Mouse (Mus musculus) embryonic fibroblast, embryonic 13.5 days (primary cell): Measurements from ENCODE around the gene Rhox1. TPM values are rescaled to one million over a fixed set of nuclear protein-coding genes. Genes with fewer than 3 reads are reported as not detected.
A peak's percentile ranks its signal among the peaks of the same experiment; 100 is the strongest.
"Not testable (repeated sequence)": the region's sequence is repeated elsewhere in the genome, so short reads cannot be mapped to it uniquely, and the experiment has no call there.

Source experiments
- H3K27ac ChIP-seq: 2 replicates; pipeline ENCODE4 v1.5.1; 2012; ENCODE audit warnings: low read length, control low read depth, inconsistent platforms; ENCODE audit not compliant: insufficient read depth
- H3K4me1 ChIP-seq: 2 replicates; pipeline ENCODE4 v1.6.1; 2011; ENCODE audit warnings: low read length; ENCODE audit not compliant: control insufficient read depth, insufficient read depth
- H3K4me3 ChIP-seq: 2 replicates; pipeline ENCODE4 v1.5.1; 2011; ENCODE audit warnings: mild to moderate bottlenecking, control low read depth, low read length; ENCODE audit not compliant: insufficient read depth
- CTCF ChIP-seq: IDR thresholded peaks from 2 replicates; pipeline ENCODE4 v1.5.1; 2011; ENCODE audit warnings: mild to moderate bottlenecking, control low read depth, low read length, moderate library complexity, borderline replicate concordance; ENCODE audit not compliant: insufficient read depth
- POLR2A ChIP-seq: IDR thresholded peaks from 2 replicates; pipeline ENCODE4 v1.6.1; 2011; ENCODE audit warnings: low read depth, mild to moderate bottlenecking, control low read depth, low read length, moderate library complexity
- polyA plus RNA-seq: library from polyadenylated mRNA; stranded (reverse); fragments of >200 nt; gene quantifications from 2 replicates; pipeline ENCODE4 v1.2.4, GENCODE M21; 2011; ENCODE audit warnings: low read depth; ENCODE audit not compliant: missing spikeins, insufficient read length

Rhox1 gene
- not detected in 2 replicates for polyA plus RNA-seq

DNA sequence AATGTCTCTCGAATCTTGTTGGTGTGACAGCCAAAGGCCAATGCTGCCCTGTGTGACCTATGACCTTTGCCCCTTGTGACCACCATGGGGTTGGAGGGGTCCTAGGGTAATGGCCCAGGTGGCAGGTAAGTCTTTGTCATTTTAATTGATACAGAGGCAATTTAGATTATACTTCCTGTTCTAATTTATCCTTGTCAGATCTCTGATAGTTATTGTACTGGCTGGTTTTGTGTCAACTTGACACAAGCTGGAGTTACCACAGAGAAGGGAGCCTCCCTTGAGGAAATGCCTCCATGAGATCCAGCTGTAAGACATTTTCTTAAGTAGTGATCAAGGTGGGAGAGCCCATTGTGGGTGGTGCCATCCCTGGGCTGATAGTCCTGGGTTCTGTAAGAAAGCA lies at the start of gene Rhox1:
Gene Rhox1, minus strand, starts transcription at position 101 of the 400 bp plus-strand sequence.
- not testable (repeated sequence) for H3K4me1 ChIP-seq, H3K27ac ChIP-seq, H3K4me3 ChIP-seq

DNA sequence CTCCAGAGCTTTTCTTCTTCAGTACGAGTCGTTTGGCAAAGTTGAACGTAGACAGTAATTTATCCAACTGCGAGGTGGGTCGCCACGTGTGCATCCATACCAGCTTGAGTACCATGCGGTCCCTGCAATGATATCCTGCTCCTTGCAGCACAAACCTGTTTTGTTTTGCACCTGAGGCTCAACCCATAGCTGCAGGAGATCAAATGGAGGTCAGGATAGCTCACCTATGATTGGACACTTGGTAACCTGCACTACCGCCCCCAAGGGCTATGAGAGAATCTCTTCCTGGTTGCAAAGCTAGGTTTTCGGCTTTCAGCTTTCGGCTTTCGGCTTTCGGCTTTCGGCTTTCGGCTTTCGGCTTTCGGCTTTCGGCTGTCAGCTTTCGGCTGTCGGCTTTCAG lies 43.0 kb upstream of the Rhox1 start, which contains the start of gene Rhox4a:
Gene Rhox4a, plus strand, starts transcription at position 301 of the 400 bp plus-strand sequence.
- H3K4me3 ChIP-seq, H3K4me1 ChIP-seq, H3K27ac ChIP-seq: not testable (repeated sequence)

DNA sequence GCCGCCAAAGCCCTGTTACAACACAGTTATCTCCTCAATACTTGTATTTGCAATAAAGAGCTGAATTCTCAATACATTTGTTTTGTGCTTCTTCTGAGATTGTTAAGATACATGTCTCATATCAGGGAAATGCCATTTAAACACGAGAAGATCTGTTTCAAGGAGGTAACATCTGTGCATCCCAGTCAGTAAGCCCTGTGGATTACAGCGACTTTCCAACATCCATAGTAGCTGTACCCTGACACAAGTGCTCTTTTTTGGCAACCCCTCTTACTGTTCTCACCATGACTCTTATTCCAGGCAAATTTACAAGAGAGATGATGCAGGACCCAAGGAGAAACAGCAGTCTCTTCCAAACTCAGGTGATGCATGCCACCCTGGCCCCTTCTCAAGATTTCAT lies 27.6 kb upstream of the Rhox1 start, which contains the start of gene Rhox3a:
Gene Rhox3a, plus strand, starts transcription at position 301 of the 400 bp plus-strand sequence.
- not testable (repeated sequence) for H3K4me3 ChIP-seq, H3K4me1 ChIP-seq, H3K27ac ChIP-seq

DNA sequence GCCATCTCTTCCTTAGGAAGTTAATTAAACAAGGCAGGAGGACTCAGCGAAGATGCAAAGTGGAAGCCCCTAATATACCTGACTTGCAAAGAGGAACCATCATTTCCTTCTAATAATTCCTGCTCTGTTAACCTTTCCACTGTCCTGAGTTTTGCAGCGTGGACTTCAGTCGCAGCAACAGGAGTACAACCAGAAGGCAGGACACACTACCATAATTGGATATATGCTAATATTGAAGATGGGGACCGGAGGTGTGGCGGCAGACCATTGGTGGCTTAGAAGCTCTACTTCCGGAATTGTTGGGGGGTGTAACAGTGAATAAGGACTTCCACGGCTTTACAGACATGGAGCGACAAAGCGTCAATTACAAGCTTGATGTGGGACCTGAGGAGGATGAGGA lies 22.6 kb upstream of the Rhox1 start, which contains the start of gene Rhox2a:
Gene Rhox2a, plus strand, starts transcription at position 301 of the 400 bp plus-strand sequence.
- H3K4me3 ChIP-seq, H3K27ac ChIP-seq, H3K4me1 ChIP-seq: not testable (repeated sequence)

DNA sequence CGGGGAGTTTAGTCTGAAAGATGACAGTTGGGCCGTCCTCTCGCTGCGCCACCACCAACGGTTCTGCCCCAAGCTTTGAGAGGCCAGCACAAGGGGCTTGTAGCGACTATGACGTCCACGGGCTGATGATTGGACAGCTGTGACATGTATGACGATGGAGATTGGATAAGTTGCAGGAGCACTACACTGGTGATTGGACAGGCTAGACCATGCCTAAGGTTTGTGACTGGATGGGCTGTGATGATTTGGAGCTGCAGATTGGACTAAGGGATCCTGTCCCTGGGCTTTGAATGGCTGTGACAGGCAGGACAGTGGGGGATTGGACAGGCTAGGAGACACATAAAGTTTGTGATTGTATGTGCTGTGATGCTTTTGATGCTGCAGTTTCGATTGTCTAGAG lies 11.1 kb downstream of the Rhox1 start, which contains the start of gene Gm9:
Gene Gm9, minus strand, starts transcription at position 101 of the 400 bp plus-strand sequence.
- H3K27ac ChIP-seq, result no peak within 1 kb of the TSS
- TF ChIP-seq CTCF (no peak), POLR2A (no peak)
- no peak within 1 kb of the TSS for H3K4me3 ChIP-seq
- H3K4me1 ChIP-seq, result no peaks in the 10 kb centered on the region

DNA sequence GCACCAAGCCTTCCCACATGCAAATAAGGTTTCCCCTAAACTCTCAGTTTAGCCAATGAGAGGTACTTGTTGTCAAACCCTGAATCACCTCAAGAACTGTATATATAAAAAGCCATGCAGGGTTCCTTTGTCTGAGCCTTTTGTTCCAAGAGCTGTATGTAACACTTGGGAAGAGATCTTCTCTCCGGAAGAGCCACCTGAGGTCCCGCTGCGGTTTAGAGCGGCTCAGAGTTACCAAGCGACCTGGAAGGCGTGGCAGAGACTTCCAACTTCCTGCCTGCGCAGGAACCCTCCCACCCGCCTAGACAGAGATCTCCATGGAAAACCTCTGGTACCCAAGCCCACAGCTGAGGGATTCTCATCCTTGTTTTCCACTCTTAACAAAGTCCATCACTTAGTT lies 23.4 kb downstream of the Rhox1 start:
- Histone ChIP-seq H3K4me1 (no peaks in the 10 kb centered on the region), H3K4me3 (no peak overlapping the region), H3K27ac (no peak overlapping the region)
- TF ChIP-seq POLR2A (no peak), CTCF (no peak)

DNA sequence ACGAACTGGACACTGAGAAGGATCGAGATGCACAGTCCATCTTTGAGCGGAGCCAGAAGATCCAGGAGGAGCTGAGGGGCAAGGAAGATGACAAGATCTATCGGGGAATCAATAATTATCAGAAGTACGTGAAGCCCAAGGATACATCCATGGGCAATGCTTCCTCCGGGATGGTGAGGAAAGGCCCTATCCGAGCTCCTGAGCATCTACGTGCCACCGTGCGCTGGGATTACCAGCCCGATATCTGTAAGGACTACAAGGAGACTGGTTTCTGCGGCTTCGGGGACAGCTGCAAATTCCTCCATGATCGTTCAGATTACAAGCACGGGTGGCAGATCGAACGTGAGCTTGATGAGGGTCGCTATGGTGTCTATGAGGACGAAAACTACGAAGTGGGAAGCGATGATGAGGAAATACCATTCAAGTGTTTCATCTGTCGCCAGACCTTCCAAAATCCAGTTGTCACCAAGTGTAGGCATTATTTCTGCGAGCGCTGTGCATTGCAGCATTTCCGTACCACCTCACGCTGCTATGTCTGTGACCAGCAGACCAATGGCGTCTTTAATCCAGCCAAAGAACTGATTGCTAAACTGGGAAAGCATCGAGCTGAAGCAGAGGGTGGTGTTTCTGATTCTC lies 30.2 kb downstream of the Rhox1 start:
- Histone ChIP-seq H3K4me1 (no peaks in the 10 kb centered on the region), H3K27ac (no peak overlapping the region), H3K4me3 (peak overlapping the region; percentile 88)
- no peak for TF ChIP-seq POLR2A
- TF ChIP-seq CTCF, result no peak

DNA sequence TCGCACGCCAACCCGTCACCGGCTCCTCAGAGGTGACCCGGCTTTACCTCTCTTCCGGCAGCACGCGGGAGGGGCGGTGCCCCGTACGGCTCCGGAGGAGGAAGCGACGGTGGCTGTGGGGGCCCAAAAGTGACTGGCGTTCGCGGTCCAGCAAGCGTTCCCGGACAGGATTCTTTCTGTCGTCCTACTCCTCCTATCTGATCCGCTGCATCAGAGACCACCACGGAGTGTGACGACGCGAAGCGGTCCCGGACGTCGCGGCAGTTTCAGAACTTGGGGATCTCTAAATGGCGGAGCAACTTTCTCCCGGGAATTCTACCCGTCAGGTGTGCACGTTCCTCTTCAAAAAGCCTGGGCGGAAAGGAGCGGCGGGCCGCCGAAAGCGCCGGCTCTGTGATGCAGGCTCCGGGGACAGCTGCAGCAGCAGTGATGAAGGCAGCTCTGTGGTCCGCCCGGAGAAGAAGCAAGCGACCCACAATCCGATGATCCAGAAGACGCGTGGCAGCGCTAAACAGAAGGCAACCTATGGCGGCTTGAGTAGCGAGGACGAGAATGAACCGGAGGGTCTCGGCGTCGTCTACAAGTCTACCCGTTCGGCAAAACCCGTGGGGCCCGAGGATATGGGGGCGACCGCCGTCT lies 30.8 kb downstream of the Rhox1 start, which contains the start of the genes Ndufa1 and Rnf113a1:
Gene Ndufa1, minus strand, starts transcription at position 59 of the 639 bp plus-strand sequence.
Gene Rnf113a1, plus strand, starts transcription at position 141 of the 639 bp plus-strand sequence.
- TF ChIP-seq CTCF (no peak), POLR2A (peak; percentile 5; the same call in 1 of the 2 replicates)

DNA sequence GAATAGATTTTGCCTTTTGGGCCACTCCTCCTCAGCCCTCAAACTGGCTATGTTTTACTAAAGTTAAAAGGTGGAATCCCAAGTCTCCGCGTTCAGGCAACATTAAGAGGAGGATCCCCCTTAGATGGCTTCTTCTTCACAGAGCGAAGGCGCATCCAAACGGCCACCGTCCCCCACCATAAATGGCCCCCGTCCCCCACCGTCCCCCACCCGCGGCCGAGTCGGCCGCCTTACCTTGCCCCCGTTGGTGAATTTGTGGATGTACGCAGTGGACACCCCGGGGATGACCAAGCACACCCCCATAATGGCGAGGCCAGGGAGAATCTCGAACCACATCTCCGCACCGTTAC lies 31.3 kb downstream of the Rhox1 start:
- TF ChIP-seq CTCF (no peak), POLR2A (no peak)

More for the DNA sequence above, 30.8 kb downstream of the Rhox1 start, which contains the start of the genes Ndufa1 and Rnf113a1:
- Histone ChIP-seq H3K4me3 (peak within 1 kb of the TSS; percentile 88), H3K27ac (0 out of 2 replicates have a peak within 1 kb of the TSS, but pooled peaks have one; percentile 4), H3K4me1 (no peaks in the 10 kb centered on the region)

DNA sequence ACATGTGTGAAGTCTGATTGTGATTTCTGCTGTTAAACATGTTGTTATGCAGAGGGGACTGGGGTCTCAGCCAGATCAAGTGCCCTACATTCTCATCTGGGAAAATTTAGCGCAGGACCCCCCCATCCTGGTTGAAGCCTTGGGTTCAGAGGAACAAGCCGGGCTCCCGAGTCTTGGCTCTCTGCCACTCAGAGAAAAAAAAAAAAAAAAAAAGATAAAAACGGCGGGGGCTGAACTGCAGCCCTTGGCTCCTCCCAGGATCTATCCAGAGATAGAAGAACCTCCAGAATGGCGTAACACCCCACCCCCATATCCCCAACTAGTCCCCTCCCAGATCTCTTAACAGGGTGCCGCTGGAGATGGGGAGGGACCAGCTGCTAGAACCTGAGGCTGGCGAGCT lies 37.7 kb downstream of the Rhox1 start:
- not testable (repeated sequence) for H3K4me3 ChIP-seq, H3K27ac ChIP-seq, H3K4me1 ChIP-seq

More for the DNA sequence above, 31.3 kb downstream of the Rhox1 start:
- H3K4me3 ChIP-seq, result peak overlapping the region; percentile 88
- no peaks in the 10 kb centered on the region for H3K4me1 ChIP-seq
- H3K27ac ChIP-seq, result no peak overlapping the region

DNA sequence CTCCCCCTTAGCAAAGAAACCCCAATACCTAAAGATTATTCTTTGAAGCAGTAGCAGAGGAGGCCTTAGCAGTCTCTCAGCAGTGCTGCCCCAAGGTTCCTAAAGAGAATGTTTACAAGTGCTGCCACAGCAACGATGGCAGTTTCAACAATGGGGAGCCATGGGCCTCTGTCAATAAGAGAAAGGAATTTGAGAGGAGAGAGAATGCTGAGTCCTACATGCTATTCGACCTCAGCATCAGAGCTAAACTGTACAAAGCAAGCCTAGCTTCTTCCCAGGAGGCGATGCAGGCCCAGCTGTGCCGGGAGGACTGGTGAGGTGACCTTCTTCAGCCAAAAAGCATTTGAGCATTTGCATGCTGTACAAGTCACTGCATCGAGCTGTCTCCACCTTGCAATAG lies 53.3 kb downstream of the Rhox1 start, which contains the start of gene Akap14:
Gene Akap14, minus strand, starts transcription at position 101 of the 400 bp plus-strand sequence.
- Histone ChIP-seq H3K27ac (no peak within 1 kb of the TSS), H3K4me3 (no peak within 1 kb of the TSS), H3K4me1 (no peaks in the 10 kb centered on the region)
- TF ChIP-seq CTCF (no peak), POLR2A (no peak)
